Mouse (Mus musculus): Measurements from ENCODE around the gene Rgs7bp. TPM values are rescaled to one million over a fixed set of nuclear protein-coding genes. Genes with fewer than 3 reads are reported as not detected.

Rgs7bp gene
- polyA plus RNA-seq, 1 experiment = 90.1 TPM

DNA sequence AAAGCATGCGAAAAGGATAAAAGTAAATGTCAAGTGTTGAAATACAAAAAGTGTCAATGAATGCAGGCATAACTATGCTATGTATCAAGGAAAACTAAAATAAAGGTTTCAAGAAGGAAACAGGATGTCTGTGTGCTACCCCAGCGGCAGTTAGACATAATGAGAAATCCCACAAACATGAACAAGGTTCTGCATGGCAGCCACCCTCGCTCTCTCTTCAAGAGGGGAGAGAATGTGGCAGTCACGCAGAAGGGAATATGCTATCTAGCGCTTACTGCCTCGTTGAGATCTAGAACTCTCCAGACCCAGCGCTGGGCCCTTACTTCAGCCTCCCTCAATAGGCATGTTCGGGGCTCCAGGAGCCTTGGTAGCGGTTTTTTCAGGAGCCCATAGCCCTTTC, 38.2 kb downstream of the Rgs7bp start:
- H3K4me3 ChIP-seq (ENCODE audit: insufficient read depth, low read length) = no peak overlapping the region
- TF ChIP-seq CTCF (IDR thresholded peaks at IDR 0.05; ENCODE audit: extremely low read depth, insufficient read depth, low read length) (no peak), POLR2A (IDR thresholded peaks at IDR 0.05; ENCODE audit: extremely low read depth, insufficient read depth, low read length) (no peak)
- H3K27ac ChIP-seq (ENCODE audit: insufficient read depth, low read length) = no peak overlapping the region
- H3K4me1 ChIP-seq (ENCODE audit: control insufficient read depth, insufficient read depth, low read length) = peaks cover 3% of the 10 kb centered on the region; the same call in 1 of the 2 replicates

DNA sequence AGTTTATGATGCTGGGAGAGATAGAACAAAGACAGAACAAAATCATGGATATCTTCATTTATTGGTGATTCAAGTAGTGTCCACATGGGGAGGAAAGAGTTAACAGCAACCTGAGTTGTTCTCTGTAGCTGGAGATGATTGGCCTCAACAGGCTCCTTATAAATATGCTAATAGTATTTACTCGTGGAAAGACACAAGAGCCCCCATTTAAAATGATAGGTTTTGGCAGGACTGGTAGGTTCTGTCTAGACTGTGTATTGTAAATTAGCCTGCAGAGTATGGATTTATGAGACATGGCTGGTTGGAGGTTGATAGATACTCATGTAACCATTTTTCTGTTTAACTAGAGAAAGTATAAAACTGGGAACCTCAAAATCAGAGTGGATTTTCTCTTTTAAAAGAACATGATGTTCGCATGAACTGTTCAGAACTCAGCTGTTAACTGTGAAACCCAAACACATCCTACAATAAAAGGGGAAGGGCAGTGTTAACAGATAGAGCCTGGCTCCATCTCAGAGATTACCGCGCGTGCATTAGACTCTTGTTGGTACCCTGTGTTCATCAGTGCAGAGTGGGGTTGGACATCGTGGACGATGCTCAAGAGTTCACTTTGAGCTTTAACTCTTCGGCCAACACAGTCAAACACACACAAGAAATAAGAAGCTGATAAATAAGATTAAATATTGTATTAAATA, 38.9 kb downstream of the Rgs7bp start:
- TF ChIP-seq CTCF (IDR thresholded peaks at IDR 0.05; ENCODE audit: extremely low read depth, insufficient read depth, low read length) = no peak
- TF ChIP-seq POLR2A (IDR thresholded peaks at IDR 0.05; ENCODE audit: extremely low read depth, insufficient read depth, low read length) = no peak
- no peak overlapping the region for H3K27ac ChIP-seq (ENCODE audit: insufficient read depth, low read length)
- H3K4me3 ChIP-seq (ENCODE audit: insufficient read depth, low read length) = no peak overlapping the region
- peaks cover 3% of the 10 kb centered on the region; the same call in 1 of the 2 replicates for H3K4me1 ChIP-seq (ENCODE audit: control insufficient read depth, insufficient read depth, low read length)

GRCm38 (mm10) chr13:105011300-105011699, 43.4 kb downstream of the Rgs7bp start:
- H3K4me3 ChIP-seq (ENCODE audit: insufficient read depth, low read length) = no peak overlapping the region
- TF ChIP-seq CTCF (IDR thresholded peaks at IDR 0.05; ENCODE audit: extremely low read depth, insufficient read depth, low read length) (no peak), POLR2A (IDR thresholded peaks at IDR 0.05; ENCODE audit: extremely low read depth, insufficient read depth, low read length) (no peak)
- peaks cover 5% of the 10 kb centered on the region for H3K4me1 ChIP-seq (ENCODE audit: control insufficient read depth, insufficient read depth, low read length)
- no peak overlapping the region; the same call in 1 of the 2 replicates for H3K27ac ChIP-seq (ENCODE audit: insufficient read depth, low read length)

- Histone ChIP-seq H3K27ac (ENCODE audit: insufficient read depth, low read length) (no peak overlapping the region), H3K4me3 (ENCODE audit: insufficient read depth, low read length) (no peak overlapping the region), H3K4me1 (ENCODE audit: control insufficient read depth, insufficient read depth, low read length) (peaks cover 4% of the 10 kb centered on the region)
- TF ChIP-seq CTCF (IDR thresholded peaks at IDR 0.05; ENCODE audit: extremely low read depth, insufficient read depth, low read length) (no peak), POLR2A (IDR thresholded peaks at IDR 0.05; ENCODE audit: extremely low read depth, insufficient read depth, low read length) (no peak)
Observed at GRCm38 (mm10) chr13:105008891-105009290, 45.8 kb downstream of the Rgs7bp start.

DNA sequence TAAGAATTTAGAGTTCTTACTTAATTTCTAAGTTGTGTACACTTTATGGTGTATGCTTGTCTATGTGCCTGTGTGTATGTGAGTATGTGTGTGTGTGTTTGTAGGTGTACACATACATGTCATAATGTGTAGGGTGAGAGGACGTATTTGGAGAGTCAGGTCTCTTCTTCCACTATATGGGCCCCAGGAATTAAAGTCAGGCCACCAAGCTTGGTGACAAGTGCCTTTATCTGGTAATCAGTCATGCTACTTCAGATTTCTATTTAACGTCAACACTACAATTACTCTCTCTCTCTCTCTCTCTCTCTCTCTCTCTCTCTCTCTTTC, 51.9 kb downstream of the Rgs7bp start:
- TF ChIP-seq CTCF (IDR thresholded peaks at IDR 0.05; ENCODE audit: extremely low read depth, insufficient read depth, low read length) (no peak), POLR2A (IDR thresholded peaks at IDR 0.05; ENCODE audit: extremely low read depth, insufficient read depth, low read length) (no peak)
- Histone ChIP-seq H3K27ac (ENCODE audit: insufficient read depth, low read length) (no peak overlapping the region), H3K4me1 (ENCODE audit: control insufficient read depth, insufficient read depth, low read length) (peaks cover 12% of the 10 kb centered on the region), H3K4me3 (ENCODE audit: insufficient read depth, low read length) (no peak overlapping the region)

DNA sequence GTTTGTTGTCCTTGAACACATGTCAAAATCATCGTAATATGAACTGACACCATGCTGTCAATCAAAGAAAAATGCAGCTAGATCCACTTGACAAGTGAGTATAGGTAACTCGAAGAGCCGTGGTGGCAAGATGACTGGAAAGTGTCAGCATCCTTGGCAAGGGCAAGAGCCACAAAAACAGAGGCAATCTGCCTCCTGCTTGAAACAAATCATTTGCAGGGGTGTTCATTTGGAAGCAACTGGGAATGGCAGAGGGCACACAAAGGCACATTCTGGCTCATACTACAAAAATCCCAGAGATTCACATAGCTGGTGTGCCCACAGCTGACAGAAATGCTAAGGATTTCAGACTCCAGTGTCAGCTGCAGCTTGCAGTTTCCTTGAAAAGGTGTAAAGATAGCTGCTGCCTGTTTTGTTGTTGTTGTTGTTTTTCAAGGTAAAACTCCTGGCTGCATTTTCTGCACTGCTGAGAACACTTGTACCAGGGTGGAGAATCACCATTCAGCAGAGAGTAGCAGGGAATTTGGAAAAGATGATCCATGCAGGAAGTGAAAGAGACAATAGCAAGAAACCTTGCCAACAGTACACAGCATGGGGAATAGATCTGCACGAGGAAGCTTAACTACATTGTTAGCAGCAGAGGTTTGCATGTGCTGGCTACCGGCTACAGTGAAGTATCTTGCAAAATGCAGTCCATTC, 52.4 kb downstream of the Rgs7bp start:
- peak overlapping the region; percentile 40; the same call in 1 of the 2 replicates for H3K27ac ChIP-seq (ENCODE audit: insufficient read depth, low read length)
- no peak overlapping the region for H3K4me3 ChIP-seq (ENCODE audit: insufficient read depth, low read length)
- H3K4me1 ChIP-seq (ENCODE audit: control insufficient read depth, insufficient read depth, low read length) = peaks cover 12% of the 10 kb centered on the region
- no peak for TF ChIP-seq POLR2A (IDR thresholded peaks at IDR 0.05; ENCODE audit: extremely low read depth, insufficient read depth, low read length)
- TF ChIP-seq CTCF (IDR thresholded peaks at IDR 0.05; ENCODE audit: extremely low read depth, insufficient read depth, low read length) = no peak

DNA sequence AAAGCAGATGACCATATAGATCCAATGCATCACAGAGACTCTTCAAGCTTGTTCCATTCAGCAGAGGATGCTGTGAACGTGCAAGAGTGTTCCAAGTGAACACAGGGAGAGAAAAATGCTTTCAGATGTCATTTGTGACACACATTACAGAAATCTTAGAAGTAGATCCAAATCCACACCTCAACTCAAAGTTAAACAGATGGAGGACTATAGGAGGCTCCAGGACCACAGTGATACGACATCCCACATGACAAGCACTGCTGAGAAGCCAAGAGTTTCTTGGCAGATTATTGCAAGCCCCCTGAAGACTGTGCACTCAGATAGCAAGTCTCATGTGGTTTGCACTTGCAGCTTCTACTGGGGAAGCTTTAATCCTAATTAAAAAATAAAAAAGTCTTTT, 53.0 kb downstream of the Rgs7bp start:
- no peak overlapping the region for H3K4me3 ChIP-seq (ENCODE audit: insufficient read depth, low read length)

DNA sequence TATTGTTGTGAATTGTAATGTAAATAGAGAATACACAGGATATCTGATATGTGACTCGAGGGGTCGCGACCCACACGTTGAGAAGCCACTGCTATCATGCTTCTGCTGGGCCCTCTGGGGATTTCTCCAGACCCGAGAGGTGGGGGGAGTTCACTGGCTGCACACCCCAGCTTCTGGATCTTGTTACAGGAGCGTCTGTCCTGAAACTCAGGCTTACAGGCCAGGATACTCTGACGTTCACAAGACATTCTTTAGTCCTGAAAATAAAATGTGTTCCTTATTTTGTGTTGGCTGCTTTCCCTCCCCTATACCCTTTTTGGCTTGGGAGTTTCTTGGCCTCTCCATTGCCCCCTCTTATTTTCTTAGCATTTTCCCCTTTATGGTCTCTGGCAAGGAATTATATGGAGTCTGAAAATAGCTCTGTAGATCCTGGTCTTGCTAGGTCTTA, 65.9 kb downstream of the Rgs7bp start:
- no peak overlapping the region for H3K27ac ChIP-seq (ENCODE audit: insufficient read depth, low read length)
- no peak overlapping the region for H3K4me3 ChIP-seq (ENCODE audit: insufficient read depth, low read length)
- no peak for TF ChIP-seq CTCF (IDR thresholded peaks at IDR 0.05; ENCODE audit: extremely low read depth, insufficient read depth, low read length)
- no peak for TF ChIP-seq POLR2A (IDR thresholded peaks at IDR 0.05; ENCODE audit: extremely low read depth, insufficient read depth, low read length)
- peaks cover 7% of the 10 kb centered on the region; the same call in 1 of the 2 replicates for H3K4me1 ChIP-seq (ENCODE audit: control insufficient read depth, insufficient read depth, low read length)

More for the DNA sequence above, 53.0 kb downstream of the Rgs7bp start:
- H3K4me1 ChIP-seq (ENCODE audit: control insufficient read depth, insufficient read depth, low read length) = peaks cover 12% of the 10 kb centered on the region
- no peak for TF ChIP-seq POLR2A (IDR thresholded peaks at IDR 0.05; ENCODE audit: extremely low read depth, insufficient read depth, low read length)
- no peak for TF ChIP-seq CTCF (IDR thresholded peaks at IDR 0.05; ENCODE audit: extremely low read depth, insufficient read depth, low read length)
- peak overlapping the region; percentile 40; the same call in 1 of the 2 replicates for H3K27ac ChIP-seq (ENCODE audit: insufficient read depth, low read length)

- TF ChIP-seq CTCF (IDR thresholded peaks at IDR 0.05; ENCODE audit: extremely low read depth, insufficient read depth, low read length) (no peak), POLR2A (IDR thresholded peaks at IDR 0.05; ENCODE audit: extremely low read depth, insufficient read depth, low read length) (no peak)
Observed at GRCm38 (mm10) chr13:104988009-104988540, 66.7 kb downstream of the Rgs7bp start.

More at GRCm38 (mm10) chr13:104988009-104988540, 66.7 kb downstream of the Rgs7bp start:
- Histone ChIP-seq H3K4me3 (ENCODE audit: insufficient read depth, low read length) (no peak overlapping the region), H3K4me1 (ENCODE audit: control insufficient read depth, insufficient read depth, low read length) (peaks cover 7% of the 10 kb centered on the region; the same call in 1 of the 2 replicates), H3K27ac (ENCODE audit: insufficient read depth, low read length) (no peak overlapping the region)
